Mouse (Mus musculus): ENCODE results near the gene Ero1lb. TPM values are rescaled to one million over a fixed set of nuclear protein-coding genes. Genes with fewer than 3 reads are reported as not detected.

Ero1lb gene
- 8.4 and 8.8 TPM in 2 replicates for polyA plus RNA-seq (2015; fragmentation: Nextera tagmentation; extraction: Ambion mirVana)

DNA sequence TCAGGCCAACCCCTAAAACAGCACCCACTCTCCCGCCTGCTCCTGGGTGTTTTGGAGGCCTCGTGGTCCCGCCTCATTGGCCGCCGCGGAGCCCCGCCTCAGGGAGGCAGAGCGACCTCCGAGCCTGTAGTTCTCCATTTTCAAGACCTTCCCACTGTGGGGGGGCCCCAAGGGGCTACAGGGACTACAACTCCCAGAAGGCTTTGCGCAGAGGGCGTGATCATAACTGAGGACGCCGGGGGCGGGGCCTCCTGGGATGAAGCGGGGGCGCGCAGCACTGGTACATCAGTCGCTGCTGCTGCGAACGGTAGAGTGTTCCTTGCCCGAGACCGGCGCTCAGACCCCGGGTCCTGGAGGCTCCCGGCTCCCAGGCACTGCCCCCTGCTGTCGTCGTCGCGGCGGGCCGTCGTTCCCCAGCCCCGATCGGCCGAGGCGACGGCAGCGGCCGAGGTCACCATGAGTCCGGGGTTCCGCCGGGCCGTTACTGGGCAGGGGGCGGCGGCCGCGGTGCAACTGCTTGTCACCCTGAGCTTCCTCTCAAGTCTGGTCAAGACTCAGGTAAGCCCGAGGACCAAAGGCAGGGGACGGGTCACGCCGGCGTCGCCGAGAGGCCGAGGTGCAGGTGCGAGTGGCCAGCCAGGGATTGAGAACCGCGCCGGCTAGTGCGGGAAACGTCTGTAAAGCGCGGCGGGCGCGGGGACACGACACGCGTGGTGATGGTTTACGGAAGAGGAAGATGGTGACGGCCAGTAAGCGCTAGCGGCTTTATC lies at the start of gene Ero1lb:
Ero1lb (plus strand) TSS at position 254 of the 770 bp plus-strand sequence.
- peaks cover 10% of the 10 kb centered on the region for H3K4me1 ChIP-seq (ENCODE audit: insufficient read depth, low read length)
- peak within 1 kb of the TSS; percentile 93 for H3K4me2 ChIP-seq (replicated peaks; ENCODE audit: low read depth, low read length)
- WGBS, result under 1% methylated on average over 73 of the region's 73 CpGs
- H3K9ac ChIP-seq (replicated peaks; ENCODE audit: low read length), result peak within 1 kb of the TSS; percentile 75
- peak within 1 kb of the TSS; percentile 64 for H3K4me3 ChIP-seq (ENCODE audit: low read length)
- no peaks in the 10 kb centered on the region for H3K9me3 ChIP-seq (ENCODE audit: low read length)
- no peaks in the 10 kb centered on the region for H3K36me3 ChIP-seq (ENCODE audit: insufficient read depth, low read length)
- no peaks in the 10 kb centered on the region; the same call in 1 of the 2 replicates for H3K27me3 ChIP-seq (ENCODE audit: insufficient read depth, low read length)
- ATAC-seq (ENCODE audit: low FRiP score, low TSS enrichment), result peak; percentile 99
- no peak within 1 kb of the TSS for H3K27ac ChIP-seq (ENCODE audit: low read length)

DNA sequence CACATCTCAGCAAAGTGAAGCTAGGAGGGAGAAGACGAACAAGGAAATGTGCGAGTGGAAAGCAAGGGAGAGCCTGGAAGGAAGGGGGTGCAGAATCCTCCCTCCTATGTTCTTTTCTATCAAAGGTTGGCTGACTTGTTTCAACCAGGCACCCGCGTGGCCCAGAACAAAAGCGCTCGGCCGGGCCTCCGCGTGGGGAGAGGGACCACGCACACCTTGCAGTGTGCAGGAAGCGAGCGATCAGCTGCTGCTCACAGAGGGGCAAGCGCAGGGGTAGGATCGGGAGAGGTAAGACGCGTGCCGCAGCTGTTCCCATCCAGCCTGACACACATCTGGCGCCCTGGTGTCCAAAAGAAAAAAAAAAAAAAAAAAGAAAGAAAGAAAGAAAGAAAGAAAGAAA lies 46.3 kb upstream of the Ero1lb start:
- Histone ChIP-seq H3K27ac (ENCODE audit: low read length) (no peak overlapping the region), H3K4me3 (ENCODE audit: low read length) (peak overlapping the region; percentile 71), H3K4me1 (ENCODE audit: insufficient read depth, low read length) (peaks cover 6% of the 10 kb centered on the region; the same call in 1 of the 2 replicates), H3K9ac (replicated peaks; ENCODE audit: low read length) (peak overlapping the region; percentile 46), H3K9me3 (ENCODE audit: low read length) (no peaks in the 10 kb centered on the region), H3K36me3 (ENCODE audit: insufficient read depth, low read length) (no peaks in the 10 kb centered on the region), H3K4me2 (replicated peaks; ENCODE audit: low read depth, low read length) (peak overlapping the region; percentile 99), H3K27me3 (ENCODE audit: insufficient read depth, low read length) (no peaks in the 10 kb centered on the region)
- 4% methylated on average over 18 of the region's 18 CpGs for WGBS
- no peak for ATAC-seq (ENCODE audit: low FRiP score, low TSS enrichment)

DNA sequence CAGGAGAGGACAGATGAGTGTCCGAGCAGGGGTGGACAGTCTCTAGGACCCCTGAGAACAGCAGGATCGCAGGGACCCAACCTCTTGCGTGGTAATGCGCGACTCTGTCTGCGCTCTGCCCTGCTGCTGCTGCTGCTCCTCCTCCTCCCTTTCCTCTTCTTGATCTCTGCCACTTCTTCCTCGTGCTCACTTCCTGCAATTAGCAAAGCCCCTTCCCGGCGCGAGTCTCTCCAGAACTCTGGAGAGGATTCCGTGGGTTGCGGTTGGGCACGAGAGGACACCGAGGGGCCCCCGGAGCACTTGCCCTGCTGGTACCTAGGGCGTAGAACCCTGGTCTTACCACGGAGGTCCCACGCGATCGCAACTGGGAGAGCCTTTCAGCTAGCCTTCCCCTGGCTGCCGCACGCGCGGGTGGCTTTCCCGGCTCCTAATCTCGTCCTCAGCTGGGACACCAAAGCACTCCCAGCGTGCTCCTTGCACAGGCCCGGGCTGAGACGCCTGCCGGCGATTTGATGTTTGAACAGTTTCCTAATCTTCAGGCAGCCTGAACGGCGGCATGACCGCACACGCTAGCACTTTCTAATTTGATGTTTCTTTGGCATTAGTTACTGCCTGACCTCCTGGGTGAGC lies 45.6 kb upstream of the Ero1lb start, which contains the start of gene Edaradd:
Edaradd (minus strand) TSS at position 484 of the 630 bp plus-strand sequence.
- Histone ChIP-seq H3K9me3 (ENCODE audit: low read length) (no peaks in the 10 kb centered on the region), H3K9ac (replicated peaks; ENCODE audit: low read length) (peak within 1 kb of the TSS; percentile 73), H3K4me2 (replicated peaks; ENCODE audit: low read depth, low read length) (peak within 1 kb of the TSS; percentile 99), H3K4me1 (ENCODE audit: insufficient read depth, low read length) (peaks cover 6% of the 10 kb centered on the region; the same call in 1 of the 2 replicates), H3K36me3 (ENCODE audit: insufficient read depth, low read length) (no peaks in the 10 kb centered on the region), H3K27me3 (ENCODE audit: insufficient read depth, low read length) (no peaks in the 10 kb centered on the region), H3K4me3 (ENCODE audit: low read length) (peak within 1 kb of the TSS; percentile 71), H3K27ac (ENCODE audit: low read length) (peak within 1 kb of the TSS; percentile 34; the same call in 1 of the 2 replicates)
- ATAC-seq (ENCODE audit: low FRiP score, low TSS enrichment), result peak; percentile 92
- under 1% methylated on average over 35 of the region's 35 CpGs for WGBS

- H3K27me3 ChIP-seq (ENCODE audit: insufficient read depth, low read length), result no peaks in the 10 kb centered on the region
These were observed 43.3 kb upstream of the Ero1lb start for GRCm38 (mm10) chr13:12522346-12522745.

GRCm38 (mm10) chr13:12525678-12526077 lies 40.0 kb upstream of the Ero1lb start:
- no peak overlapping the region for H3K27ac ChIP-seq (ENCODE audit: low read length)
- 86% methylated on average over 4 of the region's 4 CpGs for WGBS
- no peak for ATAC-seq (ENCODE audit: low FRiP score, low TSS enrichment)
- no peak overlapping the region for H3K4me2 ChIP-seq (replicated peaks; ENCODE audit: low read depth, low read length)
- H3K27me3 ChIP-seq (ENCODE audit: insufficient read depth, low read length), result no peaks in the 10 kb centered on the region
- H3K4me3 ChIP-seq (ENCODE audit: low read length), result no peak overlapping the region
- H3K36me3 ChIP-seq (ENCODE audit: insufficient read depth, low read length), result no peaks in the 10 kb centered on the region
- no peaks in the 10 kb centered on the region for H3K9me3 ChIP-seq (ENCODE audit: low read length)
- H3K9ac ChIP-seq (replicated peaks; ENCODE audit: low read length), result no peak overlapping the region
- H3K4me1 ChIP-seq (ENCODE audit: insufficient read depth, low read length), result no peaks in the 10 kb centered on the region

More at GRCm38 (mm10) chr13:12522346-12522745, 43.3 kb upstream of the Ero1lb start:
- no peak for ATAC-seq (ENCODE audit: low FRiP score, low TSS enrichment)
- peaks cover 6% of the 10 kb centered on the region; the same call in 1 of the 2 replicates for H3K4me1 ChIP-seq (ENCODE audit: insufficient read depth, low read length)
- H3K4me2 ChIP-seq (replicated peaks; ENCODE audit: low read depth, low read length), result no peak overlapping the region
- H3K36me3 ChIP-seq (ENCODE audit: insufficient read depth, low read length), result no peaks in the 10 kb centered on the region
- H3K9ac ChIP-seq (replicated peaks; ENCODE audit: low read length), result no peak overlapping the region
- no peak overlapping the region for H3K27ac ChIP-seq (ENCODE audit: low read length)
- no peak overlapping the region for H3K4me3 ChIP-seq (ENCODE audit: low read length)
- H3K9me3 ChIP-seq (ENCODE audit: low read length), result no peaks in the 10 kb centered on the region

- no peaks in the 10 kb centered on the region for H3K36me3 ChIP-seq (ENCODE audit: insufficient read depth, low read length)
- H3K4me2 ChIP-seq (replicated peaks; ENCODE audit: low read depth, low read length), result no peak overlapping the region
- no peaks in the 10 kb centered on the region for H3K4me1 ChIP-seq (ENCODE audit: insufficient read depth, low read length)
- H3K27me3 ChIP-seq (ENCODE audit: insufficient read depth, low read length), result no peaks in the 10 kb centered on the region
- no peak overlapping the region for H3K4me3 ChIP-seq (ENCODE audit: low read length)
- ATAC-seq (ENCODE audit: low FRiP score, low TSS enrichment), result no peak
- peaks cover 3% of the 10 kb centered on the region for H3K9me3 ChIP-seq (ENCODE audit: low read length)
- H3K9ac ChIP-seq (replicated peaks; ENCODE audit: low read length), result no peak overlapping the region
- 60% methylated on average over 3 of the region's 3 CpGs for WGBS
- H3K27ac ChIP-seq (ENCODE audit: low read length), result no peak overlapping the region
These were observed 31.0 kb upstream of the Ero1lb start for GRCm38 (mm10) chr13:12534628-12535027.

- Histone ChIP-seq H3K9me3 (ENCODE audit: low read length) (peaks cover 3% of the 10 kb centered on the region), H3K27ac (ENCODE audit: low read length) (no peak overlapping the region), H3K4me2 (replicated peaks; ENCODE audit: low read depth, low read length) (no peak overlapping the region), H3K36me3 (ENCODE audit: insufficient read depth, low read length) (no peaks in the 10 kb centered on the region), H3K4me3 (ENCODE audit: low read length) (no peak overlapping the region), H3K9ac (replicated peaks; ENCODE audit: low read length) (no peak overlapping the region), H3K4me1 (ENCODE audit: insufficient read depth, low read length) (peaks cover 9% of the 10 kb centered on the region; the same call in 1 of the 2 replicates), H3K27me3 (ENCODE audit: insufficient read depth, low read length) (peaks cover 4% of the 10 kb centered on the region)
- ATAC-seq (ENCODE audit: low FRiP score, low TSS enrichment), result no peak
- WGBS, result 71% methylated on average over 6 of the region's 6 CpGs
These were observed 27.7 kb upstream of the Ero1lb start for GRCm38 (mm10) chr13:12537971-12538370.

DNA sequence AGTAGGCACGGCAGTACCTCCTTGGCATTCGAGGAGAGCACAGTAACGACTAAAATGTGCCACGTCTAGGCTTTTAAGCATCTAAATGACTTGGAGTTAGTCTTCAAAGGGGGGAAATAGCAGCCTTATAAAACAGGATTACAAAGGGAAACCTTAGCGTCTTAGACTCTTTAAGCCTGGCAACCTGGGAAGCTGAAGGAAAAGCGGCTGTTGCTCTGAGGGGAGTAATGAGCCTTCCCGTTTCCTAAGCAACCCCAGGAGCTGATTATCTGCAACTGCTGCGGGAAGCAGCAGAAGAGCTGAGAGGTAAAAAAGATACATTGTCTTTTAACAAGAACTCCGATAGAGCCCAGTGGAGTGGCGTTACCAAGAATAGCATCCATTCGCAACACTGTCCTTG lies 26.0 kb upstream of the Ero1lb start:
- ATAC-seq (ENCODE audit: low FRiP score, low TSS enrichment), result no peak
- H3K27ac ChIP-seq (ENCODE audit: low read length), result no peak overlapping the region
- peaks cover 9% of the 10 kb centered on the region; the same call in 1 of the 2 replicates for H3K4me1 ChIP-seq (ENCODE audit: insufficient read depth, low read length)
- no peak overlapping the region for H3K9ac ChIP-seq (replicated peaks; ENCODE audit: low read length)
- no peak overlapping the region for H3K4me3 ChIP-seq (ENCODE audit: low read length)
- peaks cover 3% of the 10 kb centered on the region for H3K9me3 ChIP-seq (ENCODE audit: low read length)
- H3K4me2 ChIP-seq (replicated peaks; ENCODE audit: low read depth, low read length), result no peak overlapping the region
- H3K27me3 ChIP-seq (ENCODE audit: insufficient read depth, low read length), result peaks cover 4% of the 10 kb centered on the region
- 28% methylated on average over 11 of the region's 11 CpGs for WGBS
- no peaks in the 10 kb centered on the region for H3K36me3 ChIP-seq (ENCODE audit: insufficient read depth, low read length)

- Histone ChIP-seq H3K9ac (replicated peaks; ENCODE audit: low read length) (no peak overlapping the region), H3K9me3 (ENCODE audit: low read length) (peaks cover 3% of the 10 kb centered on the region), H3K4me3 (ENCODE audit: low read length) (no peak overlapping the region), H3K36me3 (ENCODE audit: insufficient read depth, low read length) (no peaks in the 10 kb centered on the region), H3K4me1 (ENCODE audit: insufficient read depth, low read length) (peaks cover 9% of the 10 kb centered on the region; the same call in 1 of the 2 replicates), H3K27me3 (ENCODE audit: insufficient read depth, low read length) (peaks cover 4% of the 10 kb centered on the region), H3K4me2 (replicated peaks; ENCODE audit: low read depth, low read length) (no peak overlapping the region), H3K27ac (ENCODE audit: low read length) (no peak overlapping the region)
- WGBS, result 66% methylated on average over 13 of the region's 13 CpGs
- no peak for ATAC-seq (ENCODE audit: low FRiP score, low TSS enrichment)
These were observed 25.6 kb upstream of the Ero1lb start for GRCm38 (mm10) chr13:12540119-12540518.
